Mouse (Mus musculus) heart, embryonic 15.5 days (tissue): ENCODE results near the gene Frmd3. TPM values are rescaled to one million over a fixed set of nuclear protein-coding genes. Genes with fewer than 3 reads are reported as not detected.

Experiments
- ATAC-seq: fragments of 200-750 bp; cut with Nextera tagmentation; replicated peaks from 2 replicates; pipeline ENCODE4 v1.8.0; 2017; ENCODE audit warnings: low read depth, moderate TSS enrichment; ENCODE audit not compliant: insufficient number of reproducible peaks, insufficient read depth, low FRiP score
- H3K27ac ChIP-seq: fragments of 300-500 bp; sonication (generic); 2 replicates; pipeline ENCODE4 v1.5.1; 2015; ENCODE audit warnings: mild to moderate bottlenecking, inconsistent platforms
- H3K27me3 ChIP-seq: fragments of 300-500 bp; sonication (generic); 2 replicates; pipeline ENCODE4 v1.6.1; 2015; ENCODE audit warnings: inconsistent platforms
- H3K36me3 ChIP-seq: fragments of 300-500 bp; sonication (generic); 2 replicates; pipeline ENCODE4 v1.6.1; 2015; ENCODE audit warnings: mild to moderate bottlenecking, inconsistent platforms
- H3K4me1 ChIP-seq: fragments of 300-500 bp; sonication (generic); replicated peaks from 2 replicates; pipeline ENCODE4 v1.6.1; 2015; ENCODE audit warnings: inconsistent platforms
- H3K4me2 ChIP-seq: fragments of 300-500 bp; sonication (generic); 2 replicates; pipeline ENCODE4 v1.6.1; 2015; ENCODE audit warnings: inconsistent platforms, mild to moderate bottlenecking, moderate library complexity
- H3K4me3 ChIP-seq: fragments of 300-500 bp; sonication (generic); 2 replicates; pipeline ENCODE4 v1.5.1; 2015; ENCODE audit warnings: mild to moderate bottlenecking, inconsistent platforms
- H3K9ac ChIP-seq: fragments of 300-500 bp; sonication (generic); 2 replicates; pipeline ENCODE4 v1.6.1; 2015; ENCODE audit warnings: mild to moderate bottlenecking, inconsistent platforms
- H3K9me3 ChIP-seq: fragments of 300-500 bp; sonication (generic); replicated peaks from 2 replicates; pipeline ENCODE4 v1.6.1; 2016; ENCODE audit warnings: inconsistent platforms
- WGBS: fragments of 180-500 bp; shearing (Covaris S2); methylation state at CpG from one replicate; pipeline ENCODE4 v1.1.7; 2015; ENCODE audit warnings: mixed read lengths; 5-methylcytosine and 5-hydroxymethylcytosine counted together
- polyA plus RNA-seq: library from polyadenylated mRNA; unstranded; fragments of >200 nt; fragmentation: Nextera tagmentation; extraction: Ambion mirVana; gene quantifications from 2 replicates; pipeline ENCODE4 v1.2.1, GENCODE M21; 2015

Frmd3 gene
- 0.19 and 0.63 TPM in 2 replicates for polyA plus RNA-seq

DNA sequence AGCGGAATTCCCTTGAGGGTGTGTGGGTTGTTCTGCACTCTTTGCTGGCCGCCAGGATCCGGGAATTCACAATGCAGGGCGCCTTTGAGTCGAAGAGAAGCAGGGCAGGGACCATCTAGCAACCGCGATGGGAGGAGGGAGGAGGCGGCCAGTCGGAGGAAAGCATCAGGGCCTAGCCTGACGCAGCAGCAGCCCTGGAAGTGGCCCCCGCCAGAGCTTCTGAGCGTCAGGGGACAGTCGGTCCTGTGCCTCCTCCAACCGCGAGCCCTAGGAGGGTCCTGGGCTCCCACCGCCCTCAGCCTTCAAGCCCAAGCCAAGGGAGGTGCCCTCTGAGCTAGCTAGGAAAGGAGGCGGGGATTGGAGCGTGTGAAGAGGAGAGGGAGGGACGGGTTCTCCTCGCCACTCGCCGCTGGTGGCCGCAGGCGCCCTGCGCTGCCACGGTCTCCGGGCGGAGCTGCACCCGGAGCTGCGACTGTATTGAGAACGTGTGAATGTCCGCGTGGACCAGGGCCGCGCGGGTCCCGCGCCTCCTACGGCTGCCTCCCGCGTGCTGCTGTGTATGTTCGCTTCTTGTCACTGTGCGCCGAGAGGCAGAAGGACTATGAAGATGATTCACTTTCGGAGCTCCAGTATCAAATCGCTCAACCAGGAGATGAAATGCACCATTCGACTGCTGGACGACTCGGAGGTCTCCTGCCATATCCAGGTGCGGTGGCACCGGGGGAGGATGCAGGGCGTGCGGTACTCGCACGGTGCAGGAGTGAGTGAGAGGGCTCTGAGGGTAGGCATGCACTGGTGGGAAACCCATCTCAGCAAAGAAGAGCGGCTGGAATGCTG lies at the start of gene Frmd3:
Gene Frmd3 (plus strand): TSS at position 232 of the 837 bp plus-strand sequence.
- under 1% methylated on average over 56 of the region's 56 CpGs for WGBS
- Histone ChIP-seq H3K36me3 (no peaks in the 10 kb centered on the region), H3K4me1 (peaks cover 11% of the 10 kb centered on the region), H3K9ac (peak within 1 kb of the TSS; percentile 49), H3K4me3 (peak within 1 kb of the TSS; percentile 60), H3K9me3 (no peaks in the 10 kb centered on the region), H3K4me2 (peak within 1 kb of the TSS; percentile 97), H3K27ac (no peak within 1 kb of the TSS), H3K27me3 (peaks cover 20% of the 10 kb centered on the region)
- peak; percentile 82 for ATAC-seq

DNA sequence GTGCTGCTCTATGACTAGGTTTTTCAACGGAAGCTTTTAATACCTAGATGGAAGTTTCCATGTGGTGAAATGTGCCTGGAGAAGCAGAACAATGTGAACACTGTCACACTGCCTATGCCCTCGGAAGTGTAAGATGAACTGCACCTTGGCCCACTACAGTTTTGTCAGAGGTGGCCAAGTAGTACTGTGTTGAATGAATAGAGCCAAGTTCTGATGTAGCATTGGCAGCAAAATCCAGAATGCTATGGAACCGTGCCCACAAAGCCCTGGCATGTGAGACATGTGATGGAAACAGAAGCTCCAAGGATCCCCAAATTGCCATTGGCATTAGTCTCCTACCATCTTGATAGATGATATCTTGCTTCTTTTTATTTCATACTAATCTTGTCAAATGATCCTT lies 32.8 kb upstream of the Frmd3 start:
- no peaks in the 10 kb centered on the region for H3K36me3 ChIP-seq
- H3K4me1 ChIP-seq = no peaks in the 10 kb centered on the region
- H3K4me2 ChIP-seq = no peak overlapping the region
- no peak for ATAC-seq
- 76% methylated on average over 3 of the region's 3 CpGs for WGBS
- no peak overlapping the region for H3K9ac ChIP-seq
- H3K4me3 ChIP-seq = no peak overlapping the region
- H3K27ac ChIP-seq = no peak overlapping the region
- H3K27me3 ChIP-seq = no peaks in the 10 kb centered on the region
- H3K9me3 ChIP-seq = no peaks in the 10 kb centered on the region

DNA sequence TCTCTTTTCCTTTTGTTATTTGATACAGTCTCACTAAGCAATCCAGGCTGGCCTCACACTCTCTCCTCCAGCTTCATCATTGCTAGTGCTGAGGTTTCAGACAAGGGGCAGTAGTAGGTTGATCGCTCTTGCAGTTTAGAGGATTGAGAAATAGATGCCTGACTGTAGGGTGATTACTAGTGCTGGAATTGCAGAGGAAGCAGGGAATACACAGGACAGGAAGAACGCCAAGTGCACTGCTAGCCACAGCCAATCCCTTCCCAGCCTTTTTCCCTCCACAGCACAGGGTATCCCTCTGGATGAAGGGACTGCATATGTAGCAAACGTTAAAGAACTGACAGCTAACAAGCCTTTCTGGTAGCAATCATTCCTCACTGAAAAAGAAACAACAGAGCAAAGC lies 965 bp upstream of the Frmd3 start:
- H3K27me3 ChIP-seq = peaks cover 20% of the 10 kb centered on the region
- no peak overlapping the region for H3K9ac ChIP-seq
- 46% methylated on average over 3 of the region's 3 CpGs for WGBS
- H3K4me2 ChIP-seq = no peak overlapping the region
- no peaks in the 10 kb centered on the region for H3K36me3 ChIP-seq
- no peak for ATAC-seq
- no peak overlapping the region for H3K4me3 ChIP-seq
- H3K27ac ChIP-seq = no peak overlapping the region
- H3K9me3 ChIP-seq = no peaks in the 10 kb centered on the region
- peaks cover 11% of the 10 kb centered on the region for H3K4me1 ChIP-seq

DNA sequence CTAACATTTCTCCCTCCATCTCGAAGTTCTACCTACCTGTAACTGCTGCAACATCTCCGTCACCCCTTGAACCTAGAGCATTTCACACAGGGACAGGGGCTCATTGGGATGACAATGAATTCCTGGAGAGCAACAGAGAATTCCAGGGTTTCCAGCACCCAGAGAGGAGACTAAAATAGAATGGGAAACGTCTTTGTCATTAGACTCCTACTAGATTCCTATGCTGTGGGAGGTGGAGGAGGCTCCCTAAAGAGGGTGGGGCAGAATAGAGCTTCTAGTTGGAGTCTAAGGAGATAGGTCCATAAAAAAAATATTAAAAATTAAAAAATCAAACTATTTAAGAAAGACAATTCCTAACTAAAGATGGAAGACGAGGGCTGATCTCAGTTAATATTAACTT lies 542 bp upstream of the Frmd3 start:
- peaks cover 11% of the 10 kb centered on the region for H3K4me1 ChIP-seq
- no peak for ATAC-seq
- peaks cover 20% of the 10 kb centered on the region for H3K27me3 ChIP-seq
- 32% methylated on average over 4 of the region's 4 CpGs for WGBS
- H3K9ac ChIP-seq = no peak overlapping the region
- no peaks in the 10 kb centered on the region for H3K9me3 ChIP-seq
- no peaks in the 10 kb centered on the region for H3K36me3 ChIP-seq
- H3K27ac ChIP-seq = no peak overlapping the region
- H3K4me3 ChIP-seq = peak overlapping the region; percentile 60
- H3K4me2 ChIP-seq = peak overlapping the region; percentile 97

DNA sequence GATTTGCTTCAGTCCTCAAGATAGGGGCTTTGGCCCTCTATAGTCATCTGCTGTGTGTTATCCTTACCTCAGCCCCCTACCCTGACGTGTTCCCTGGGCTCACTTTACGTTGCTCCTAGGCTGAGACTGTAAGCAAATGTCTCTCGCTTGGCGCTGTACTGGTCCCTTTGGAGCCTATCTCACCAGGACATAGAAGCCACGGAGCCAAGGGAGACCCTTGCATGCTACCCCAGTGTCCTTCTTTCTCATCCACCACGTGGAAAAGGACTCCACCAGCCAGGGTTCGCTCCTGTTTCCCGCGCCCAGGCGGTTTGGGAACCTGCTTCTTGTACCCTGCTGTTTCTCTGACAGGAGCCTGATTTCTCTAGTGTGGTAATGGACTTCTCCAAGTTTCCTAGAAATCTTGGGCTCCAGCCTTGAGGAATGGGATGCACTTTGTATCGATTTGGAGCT lies 832 bp downstream of the Frmd3 start:
- no peak for ATAC-seq
- Histone ChIP-seq H3K36me3 (no peaks in the 10 kb centered on the region), H3K27me3 (peaks cover 20% of the 10 kb centered on the region), H3K4me1 (peaks cover 11% of the 10 kb centered on the region), H3K9ac (no peak overlapping the region), H3K4me3 (peak overlapping the region; percentile 60), H3K27ac (no peak overlapping the region), H3K9me3 (no peaks in the 10 kb centered on the region), H3K4me2 (peak overlapping the region; percentile 97)
- WGBS = 5% methylated on average over 11 of the region's 11 CpGs

DNA sequence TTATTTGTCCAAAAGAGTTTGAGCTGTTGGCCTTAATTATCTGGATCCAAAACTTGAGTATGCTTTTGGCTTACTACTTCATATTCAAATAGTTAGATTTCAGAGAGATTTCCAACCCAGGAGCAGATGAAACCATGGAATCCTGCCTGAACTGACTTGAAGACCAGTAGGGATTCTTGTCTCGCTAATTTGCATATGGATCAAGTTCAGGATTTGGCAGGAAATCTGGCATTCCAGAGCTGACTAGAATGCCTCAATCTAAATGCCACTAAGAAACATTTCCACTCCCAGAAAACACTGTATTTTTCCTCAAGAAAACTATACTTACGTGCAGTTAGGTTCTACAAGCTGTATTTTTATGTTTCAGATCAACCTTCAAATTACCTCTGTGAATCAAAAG lies 6.8 kb downstream of the Frmd3 start:
- no peak overlapping the region for H3K9ac ChIP-seq
- no peak overlapping the region for H3K4me3 ChIP-seq
- no peaks in the 10 kb centered on the region for H3K9me3 ChIP-seq
- ATAC-seq = no peak
- 0 out of 2 replicates have a peak, but pooled peaks cover 5% of the 10 kb centered on the region for H3K27me3 ChIP-seq
- no peak overlapping the region for H3K4me2 ChIP-seq
- H3K4me1 ChIP-seq = no peaks in the 10 kb centered on the region
- H3K27ac ChIP-seq = no peak overlapping the region
- 54% methylated on average over 2 of the region's 2 CpGs for WGBS
- no peaks in the 10 kb centered on the region for H3K36me3 ChIP-seq

DNA sequence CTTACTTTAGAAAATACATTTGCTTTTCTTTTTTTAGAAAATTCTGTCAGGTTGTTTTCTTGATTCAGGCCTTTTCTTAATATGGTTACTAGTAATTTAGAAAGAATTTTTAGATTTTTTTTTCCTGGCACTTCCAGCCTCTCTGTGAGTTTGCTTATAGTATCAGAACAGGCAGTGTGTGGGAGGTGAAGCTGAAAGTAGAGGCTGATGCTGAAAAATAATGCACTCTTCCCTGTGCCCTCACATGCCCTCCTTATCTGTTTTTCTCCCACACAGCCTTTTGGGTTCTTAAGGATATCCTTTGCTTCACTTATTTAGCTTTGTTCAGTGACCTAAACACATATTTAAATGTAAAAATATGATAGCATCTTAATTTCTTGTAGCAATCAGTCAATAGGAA lies 30.0 kb downstream of the Frmd3 start:
- no peaks in the 10 kb centered on the region for H3K4me1 ChIP-seq
- no peak for ATAC-seq
- H3K9ac ChIP-seq = no peak overlapping the region
- no peak overlapping the region for H3K27ac ChIP-seq
- no peaks in the 10 kb centered on the region for H3K27me3 ChIP-seq
- no peaks in the 10 kb centered on the region for H3K36me3 ChIP-seq
- H3K9me3 ChIP-seq = no peaks in the 10 kb centered on the region
- no peak overlapping the region for H3K4me3 ChIP-seq
- H3K4me2 ChIP-seq = no peak overlapping the region

DNA sequence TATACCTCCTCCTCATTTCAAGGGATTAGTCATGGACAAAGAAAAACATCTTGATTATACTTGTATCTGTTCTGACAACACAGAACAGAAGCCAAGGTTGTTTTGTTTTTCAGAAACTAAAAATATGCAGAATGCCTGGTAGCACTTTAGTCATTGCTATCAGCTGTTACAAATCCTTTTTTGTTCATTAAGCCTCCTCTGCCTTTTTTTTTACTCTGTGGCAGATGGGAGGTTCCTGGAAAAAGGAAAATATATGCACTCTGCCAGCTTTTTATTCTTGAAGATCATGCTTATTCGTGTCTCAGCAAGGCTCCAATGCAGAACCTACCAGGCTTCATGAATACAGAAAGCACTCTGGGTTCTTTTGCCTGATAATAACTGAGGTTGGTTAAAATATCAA lies 38.5 kb downstream of the Frmd3 start:
- no peaks in the 10 kb centered on the region for H3K36me3 ChIP-seq
- no peak overlapping the region for H3K9ac ChIP-seq
- no peak for ATAC-seq
- no peak overlapping the region for H3K4me3 ChIP-seq
- H3K27me3 ChIP-seq = no peaks in the 10 kb centered on the region
- no peak overlapping the region for H3K27ac ChIP-seq
- 53% methylated on average over 1 of the region's 1 CpGs for WGBS
- no peak overlapping the region for H3K4me2 ChIP-seq
- H3K9me3 ChIP-seq = no peaks in the 10 kb centered on the region
- H3K4me1 ChIP-seq = no peaks in the 10 kb centered on the region

DNA sequence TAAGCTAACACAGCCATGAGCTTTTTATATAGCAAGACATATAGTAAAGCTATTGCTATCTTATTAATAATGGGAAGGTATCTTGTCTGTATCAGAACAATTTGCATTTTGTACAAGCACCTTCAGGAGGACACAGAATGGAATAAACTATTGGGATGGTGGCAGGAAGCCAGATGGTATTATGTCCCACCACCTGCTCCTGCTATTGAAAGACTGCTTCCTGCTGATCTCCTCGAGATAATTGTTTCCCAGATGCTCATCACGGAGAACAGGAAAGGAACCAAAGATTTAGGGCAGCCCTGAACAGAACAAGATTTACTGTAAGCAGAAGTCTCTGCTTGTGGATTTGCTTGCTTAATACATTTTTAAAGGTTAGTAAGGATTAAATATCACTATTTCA lies 63.5 kb downstream of the Frmd3 start:
- WGBS = 28% methylated on average over 2 of the region's 2 CpGs
- H3K9ac ChIP-seq = no peak overlapping the region
- H3K4me2 ChIP-seq = no peak overlapping the region
- ATAC-seq = no peak
- H3K36me3 ChIP-seq = no peaks in the 10 kb centered on the region
- H3K27me3 ChIP-seq = no peaks in the 10 kb centered on the region
- H3K27ac ChIP-seq = no peak overlapping the region
- no peak overlapping the region for H3K4me3 ChIP-seq
- H3K4me1 ChIP-seq = no peaks in the 10 kb centered on the region
- no peaks in the 10 kb centered on the region for H3K9me3 ChIP-seq

DNA sequence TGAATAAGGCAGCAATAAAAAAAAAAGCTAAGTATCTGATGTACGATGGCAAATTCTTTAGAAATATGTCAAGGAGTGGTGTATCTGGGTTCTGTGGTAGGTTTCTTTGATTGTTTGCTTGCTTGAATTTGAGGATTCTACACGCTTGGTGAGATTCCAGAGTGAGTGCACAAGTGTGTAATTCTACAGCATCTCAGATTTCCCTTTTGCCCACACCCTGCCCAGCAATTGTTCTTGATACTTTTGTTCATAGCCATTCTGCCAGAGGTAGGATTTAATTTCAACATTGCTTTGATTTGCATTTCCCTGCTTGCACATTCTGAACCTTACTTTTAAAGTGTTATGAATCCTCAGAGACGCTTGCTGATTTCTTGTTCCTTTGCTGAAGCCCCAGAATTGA lies 97.6 kb downstream of the Frmd3 start:
- no peaks in the 10 kb centered on the region for H3K27me3 ChIP-seq
- H3K4me1 ChIP-seq = no peaks in the 10 kb centered on the region
- WGBS = 79% methylated on average over 3 of the region's 3 CpGs
- no peaks in the 10 kb centered on the region for H3K9me3 ChIP-seq
- H3K27ac ChIP-seq = no peak overlapping the region
- no peaks in the 10 kb centered on the region for H3K36me3 ChIP-seq
- no peak for ATAC-seq
- no peak overlapping the region for H3K4me2 ChIP-seq
- H3K9ac ChIP-seq = no peak overlapping the region
- no peak overlapping the region for H3K4me3 ChIP-seq

DNA sequence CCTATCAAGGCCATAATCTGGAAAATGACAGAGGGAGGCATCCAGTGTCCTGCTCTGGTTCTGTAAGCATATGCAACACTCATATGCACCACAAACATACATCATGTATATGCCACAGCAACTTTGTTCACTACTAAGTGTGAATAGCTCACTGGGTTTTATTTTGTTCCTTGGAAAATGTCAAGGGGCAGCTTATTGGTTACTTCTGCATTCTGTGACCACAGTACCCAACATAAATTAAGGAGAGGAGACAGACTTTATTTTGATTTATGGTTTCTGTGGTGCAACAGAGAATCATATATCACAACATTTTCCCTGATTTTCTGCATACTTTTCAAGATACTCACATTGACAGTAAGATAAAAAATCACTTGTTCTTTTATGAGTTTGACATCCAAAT lies 178.3 kb downstream of the Frmd3 start:
- Histone ChIP-seq H3K9ac (no peak overlapping the region), H3K27ac (no peak overlapping the region), H3K4me1 (no peaks in the 10 kb centered on the region), H3K36me3 (no peaks in the 10 kb centered on the region), H3K4me2 (no peak overlapping the region), H3K9me3 (no peaks in the 10 kb centered on the region), H3K4me3 (no peak overlapping the region), H3K27me3 (no peaks in the 10 kb centered on the region)
- no peak for ATAC-seq

DNA sequence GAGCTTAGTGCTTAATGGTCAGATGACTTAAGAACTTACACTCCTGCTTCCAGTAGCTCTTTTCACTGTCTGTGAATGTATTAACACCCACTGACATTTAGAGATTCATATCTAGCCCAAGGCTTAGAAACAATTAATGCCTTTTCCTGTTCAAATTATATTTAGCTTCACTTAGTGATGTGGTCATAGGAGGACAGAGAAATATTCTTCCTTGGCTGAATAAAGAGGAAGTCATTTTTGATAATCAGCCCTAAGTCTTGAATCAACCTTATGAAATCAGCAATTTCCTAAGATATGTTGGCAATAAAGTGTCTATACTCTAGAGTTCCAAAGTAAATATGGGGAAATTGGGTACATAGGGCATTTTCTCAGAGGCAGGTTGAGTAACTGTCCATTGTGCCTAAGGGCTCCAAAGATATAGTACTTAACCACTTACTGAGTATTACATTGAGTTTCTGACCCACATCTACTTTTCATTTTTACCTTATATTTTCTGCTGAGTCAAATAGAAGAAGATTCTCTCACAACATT lies 188.1 kb downstream of the Frmd3 start:
- Histone ChIP-seq H3K9me3 (no peaks in the 10 kb centered on the region), H3K4me2 (no peak overlapping the region), H3K4me3 (no peak overlapping the region), H3K36me3 (no peaks in the 10 kb centered on the region), H3K27me3 (no peaks in the 10 kb centered on the region), H3K9ac (no peak overlapping the region), H3K4me1 (no peaks in the 10 kb centered on the region), H3K27ac (no peak overlapping the region)
- no peak for ATAC-seq
